Mouse (Mus musculus): ENCODE measurements around the gene Fam19a5.

- no peak for TF ChIP-seq CTCF (IDR thresholded peaks at IDR 0.05; ENCODE audit: low read depth)
- no peak for TF ChIP-seq EP300 (IDR thresholded peaks at IDR 0.05; ENCODE audit: low read depth)
These were observed 62.6 kb downstream of the Fam19a5 start for GRCm38 (mm10) chr15:87606702-87607101.
